Mouse (Mus musculus) erythroblast, embryonic 14.5 days (primary cell): ENCODE data around the gene Rbfox1.

Experiments
- GATA1 ChIP-seq: IDR thresholded peaks from 2 replicates; pipeline ENCODE4 v1.6.1; 2012; ENCODE audit warnings: low read length, inconsistent platforms, mixed read lengths
- TAL1 ChIP-seq: IDR thresholded peaks from 3 replicates; pipeline ENCODE4 v1.6.1; 2012; ENCODE audit warnings: low read length, inconsistent platforms, mixed read lengths

GRCm38 (mm10) chr16:7346001-7346625 is 1461.0 kb downstream of the Rbfox1 start:
- no peak for TF ChIP-seq GATA1
- no peak for TF ChIP-seq TAL1
